Mouse (Mus musculus) embryonic stem cell, embryonic (primary cell): ENCODE data around the gene Poldip2.

ENCODE experiments used
- CTCF ChIA-PET, 4 experiments: fragments of 300-600 bp in 2 of 4; fragments of 350-600 bp in 2 of 4; sonication (Branson Sonifier 250); formaldehyde crosslinking; loops; one replicate each; lab custom pipeline; 2022; ENCODE audit warnings: inconsistent platforms in 2 of 4; lab: Charles Lee
- POLR2A ChIA-PET, 4 experiments: fragments of 300-600 bp in 2 of 4; fragments of 350-600 bp in 2 of 4; sonication (Branson Sonifier 250); formaldehyde crosslinking; loops; one replicate each; lab custom pipeline; 2022; ENCODE audit warnings: antibody characterized with exemption in 4 of 4, inconsistent platforms in 1 of 4; lab: Charles Lee

Gene Poldip2

GRCm38 (mm10) chr11:78521880-78522279, 9.9 kb downstream of the Poldip2 start:
- POLR2A ChIA-PET: interaction anchor here in 3 of 4 experiments (0.8 to 9.4 kb wide), 15 partner anchors 9 to 56 kb away, joined by 3 to 107 read pairs (median 5); partner anchors contain the start of genes Ift20 (in 3 of the 3), Tnfaip1 (in 3 of the 3), Poldip2 (in 2 of the 3) and Tmem199 (in 2 of the 3)
- CTCF ChIA-PET: interaction anchor here in 3 of 4 experiments (0.6 to 2.5 kb wide), 3 partner anchors 14 to 1210 kb away, joined by 4 to 8 read pairs (median 7); partner anchors contain the start of genes Ift20 (in 1 of the 3) and Tnfaip1 (in 1 of the 3)

- ChIA-PET CTCF (interaction anchor here in 3 of 4 experiments (0.6 to 2.5 kb wide), 3 partner anchors 13 to 1210 kb away, joined by 3 to 8 read pairs (median 7); partner anchors contain the start of genes Ift20 (in 1 of the 3) and Tnfaip1 (in 1 of the 3)), POLR2A (interaction anchor here in 2 of 4 experiments (1.1 to 9.4 kb wide), 13 partner anchors 8 to 57 kb away, joined by 3 to 107 read pairs (median 4); partner anchors contain the start of genes Ift20 (in 2 of the 2), Poldip2 (in 2 of the 2), Tmem199 (in 2 of the 2) and Tnfaip1 (in 2 of the 2))
These were observed 10.5 kb downstream of the Poldip2 start for GRCm38 (mm10) chr11:78522481-78522997.

GRCm38 (mm10) chr11:78523241-78523955, 11.4 kb downstream of the Poldip2 start:
- CTCF ChIA-PET: interaction anchor here in 2 of 4 experiments (0.6 to 2.5 kb wide), 2 partner anchors 12 to 42 kb away, joined by 3 to 8 read pairs; partner anchors contain the start of genes Ift20 (in 1 of the 2) and Tnfaip1 (in 1 of the 2)
- POLR2A ChIA-PET: interaction anchor here (0.5 to 9.4 kb wide), 15 partner anchors 7 to 81 kb away, joined by 3 to 107 read pairs (median 8); partner anchors contain the start of genes Ift20 (in 2 of the 4), Poldip2 (in 2 of the 4), Tmem199 (in 2 of the 4) and Tnfaip1 (in 2 of the 4)

GRCm38 (mm10) chr11:78524838-78525237, 12.8 kb downstream of the Poldip2 start:
- POLR2A ChIA-PET: interaction anchor here (0.6 to 9.4 kb wide), 18 partner anchors 8 to 41 kb away, joined by 3 to 107 read pairs (median 5); partner anchors contain the start of genes Ift20 (in 3 of the 4), Poldip2 (in 3 of the 4), Tmem199 (in 3 of the 4) and Tnfaip1 (in 3 of the 4)
- CTCF ChIA-PET: interaction anchor here in 3 of 4 experiments (0.5 to 1.6 kb wide), 6 partner anchors 9 to 396 kb away, joined by 3 to 7 read pairs (median 4); partner anchors contain the start of gene Nos2 (in 1 of the 3)

- ChIA-PET POLR2A (interaction anchor here in 2 of 4 experiments (0.5 to 9.4 kb wide), 9 partner anchors 9 to 274 kb away, joined by 3 to 107 read pairs (median 6); partner anchors contain the start of genes Ift20 (in 2 of the 2), Poldip2 (in 2 of the 2), Tmem199 (in 2 of the 2) and Tnfaip1 (in 2 of the 2)), CTCF (interaction anchor here in 1 of 4 experiments (1.2 kb wide), 1 partner anchor 13 kb away, joined by 3 read pairs; no protein-coding TSS in a partner anchor)
These were observed 16.7 kb downstream of the Poldip2 start for GRCm38 (mm10) chr11:78528714-78529113.

- ChIA-PET CTCF (interaction anchor here in 1 of 4 experiments (0.6 kb wide), 1 partner anchor 891 kb away, joined by 5 read pairs; no protein-coding TSS in a partner anchor), POLR2A (interaction anchor here in 2 of 4 experiments (0.6 to 1.8 kb wide), 7 partner anchors 8 to 20 kb away, joined by 3 to 7 read pairs (median 3); partner anchors contain the start of genes Poldip2 (in 2 of the 2) and Tmem199 (in 2 of the 2))
These were observed 18.0 kb downstream of the Poldip2 start for GRCm38 (mm10) chr11:78530001-78530400.

GRCm38 (mm10) chr11:78531046-78531445, 19.1 kb downstream of the Poldip2 start:
- ChIA-PET CTCF (interaction anchor here in 1 of 4 experiments (0.9 kb wide), 1 partner anchor 294 kb away, joined by 3 read pairs; no protein-coding TSS in a partner anchor), POLR2A (interaction anchor here (0.6 to 1.8 kb wide), 7 partner anchors 8 to 19 kb away, joined by 3 to 7 read pairs (median 3); partner anchors contain the start of genes Poldip2 (in 2 of the 4) and Tmem199 (in 2 of the 4))

GRCm38 (mm10) chr11:78531515-78531914, 19.5 kb downstream of the Poldip2 start:
- ChIA-PET CTCF (interaction anchor here in 2 of 4 experiments (0.6 to 0.9 kb wide), 2 partner anchors 77 to 293 kb away, joined by 3 read pairs; no protein-coding TSS in a partner anchor), POLR2A (interaction anchor here in 2 of 4 experiments (0.8 to 1.8 kb wide), 4 partner anchors 10 to 20 kb away, joined by 3 to 7 read pairs (median 4); partner anchors contain the start of genes Poldip2 (in 2 of the 2) and Tmem199 (in 2 of the 2))

- CTCF ChIA-PET: interaction anchor here in 2 of 4 experiments (0.7 to 2.3 kb wide), 6 partner anchors 8 to 813 kb away, joined by 3 to 12 read pairs (median 6); no protein-coding TSS in a partner anchor
These were observed 22.5 kb downstream of the Poldip2 start for GRCm38 (mm10) chr11:78534516-78534915.

GRCm38 (mm10) chr11:78535376-78536079, 23.5 kb downstream of the Poldip2 start:
- ChIA-PET POLR2A (interaction anchor here (0.6 to 7.8 kb wide), 69 partner anchors 9 to 1125 kb away, joined by 3 to 205 read pairs (median 4); partner anchors contain the start of genes Poldip2 (in 3 of the 4), Sarm1 (in 3 of the 4), Tmem199 (in 3 of the 4) and Tmem97 (in 3 of the 4)), CTCF (interaction anchor here in 2 of 4 experiments (0.7 to 2.3 kb wide), 13 partner anchors 10 to 812 kb away, joined by 3 to 12 read pairs (median 4); no protein-coding TSS in a partner anchor)

More at GRCm38 (mm10) chr11:78534516-78534915, 22.5 kb downstream of the Poldip2 start:
- POLR2A ChIA-PET: interaction anchor here (0.7 to 7.8 kb wide), 12 partner anchors 8 to 206 kb away, joined by 3 to 205 read pairs (median 17); partner anchors contain the start of genes Tmem97 (in 3 of the 4), Poldip2 (in 2 of the 4) and Tmem199 (in 2 of the 4)

- ChIA-PET POLR2A (interaction anchor here (0.6 to 7.8 kb wide), 67 partner anchors 9 to 1124 kb away, joined by 3 to 205 read pairs (median 4); partner anchors contain the start of genes Poldip2 (in 3 of the 4), Sarm1 (in 3 of the 4), Tmem199 (in 3 of the 4) and Tmem97 (in 3 of the 4)), CTCF (interaction anchor here (0.6 to 2.3 kb wide), 11 partner anchors 9 to 1516 kb away, joined by 3 to 12 read pairs (median 5); no protein-coding TSS in a partner anchor)
These were observed 24.2 kb downstream of the Poldip2 start, which contains the start of the genes Tnfaip1 and Ift20 for GRCm38 (mm10) chr11:78536080-78536689. Gene Tnfaip1, minus strand, starts transcription at chr11:78536332. Gene Ift20, plus strand, starts transcription at chr11:78536361.

GRCm38 (mm10) chr11:78536690-78537084, 24.7 kb downstream of the Poldip2 start:
- CTCF ChIA-PET: interaction anchor here in 3 of 4 experiments (0.6 to 2.3 kb wide), 9 partner anchors 8 to 1516 kb away, joined by 3 to 12 read pairs (median 4); no protein-coding TSS in a partner anchor
- POLR2A ChIA-PET: interaction anchor here in 3 of 4 experiments (0.6 to 7.8 kb wide), 55 partner anchors 8 to 803 kb away, joined by 3 to 205 read pairs (median 6); partner anchors contain the start of genes Poldip2 (in 3 of the 3), Tmem199 (in 3 of the 3), Tmem97 (in 3 of the 3) and Ccnq (in 2 of the 3)

GRCm38 (mm10) chr11:78540358-78540757, 28.4 kb downstream of the Poldip2 start:
- CTCF ChIA-PET: no interaction called here
- POLR2A ChIA-PET: interaction anchor here in 3 of 4 experiments (0.6 to 7.8 kb wide), 8 partner anchors 7 to 1093 kb away, joined by 3 to 205 read pairs (median 48); partner anchors contain the start of gene Tmem97 (in 3 of the 3)

- CTCF ChIA-PET: interaction anchor here in 3 of 4 experiments (0.6 to 2.5 kb wide), 14 partner anchors 8 to 567 kb away, joined by 3 to 10 read pairs (median 3); partner anchors contain the start of genes Ift20 (in 1 of the 3), Nos2 (in 1 of the 3) and Tnfaip1 (in 1 of the 3)
- POLR2A ChIA-PET: interaction anchor here (0.6 to 13.7 kb wide), 22 partner anchors 7 to 571 kb away, joined by 3 to 205 read pairs (median 6); partner anchors contain the start of genes Ift20 (in 4 of the 4), Tnfaip1 (in 4 of the 4), Poldip2 (in 2 of the 4) and Tmem199 (in 2 of the 4)
These were observed 32.6 kb downstream of the Poldip2 start for GRCm38 (mm10) chr11:78544449-78545111.
